Mouse (Mus musculus): ENCODE data around the gene Cdcp1. TPM values are rescaled to one million over a fixed set of nuclear protein-coding genes. Genes with fewer than 3 reads are reported as not detected.

Gene Cdcp1
- polyA plus RNA-seq, 1 experiment from 2014 or later: 0.21 TPM

DNA sequence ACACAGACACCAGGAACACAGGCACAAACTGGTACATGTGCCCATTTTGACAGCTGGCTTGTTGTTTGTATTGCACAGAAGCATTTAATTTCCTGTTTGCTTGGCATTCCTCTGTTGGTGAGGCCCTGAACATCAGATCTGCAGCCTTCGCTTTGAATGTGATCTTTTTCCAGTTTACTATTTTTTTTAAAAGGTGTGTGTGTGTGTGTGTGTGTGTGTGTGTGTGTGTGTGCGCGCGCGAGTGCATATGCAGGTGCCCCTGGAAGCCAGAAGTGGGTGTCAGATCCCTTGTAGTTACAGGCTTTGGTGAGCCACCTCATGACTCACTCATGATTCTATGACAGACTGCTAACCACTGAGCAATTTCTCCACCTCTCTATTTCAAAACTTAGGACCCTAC lies 24.4 kb upstream of the Cdcp1 start:
- no peak for ATAC-seq (ENCODE audit: low FRiP score, low read depth)
- no peak overlapping the region for H3K4me3 ChIP-seq
- H3K4me2 ChIP-seq: no peak overlapping the region

DNA sequence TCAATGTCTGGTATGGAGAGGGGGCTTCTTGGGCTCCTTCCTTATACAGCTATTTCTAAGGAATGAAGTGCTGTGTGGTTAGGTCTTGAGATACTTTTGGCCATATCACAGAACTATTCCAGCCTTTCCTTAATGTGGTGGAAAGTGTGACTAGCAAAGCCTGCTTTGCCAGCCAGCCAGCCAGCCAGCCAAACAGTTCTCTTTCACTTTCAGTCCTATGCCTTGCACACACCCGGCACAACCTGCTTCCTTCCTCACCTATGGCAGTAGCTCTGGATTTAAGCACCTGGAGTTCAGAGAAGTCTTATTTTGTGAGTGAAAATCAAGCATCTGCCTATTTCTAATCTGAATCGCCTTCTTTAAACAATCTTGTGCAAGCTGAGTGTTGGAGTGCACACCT lies 23.8 kb upstream of the Cdcp1 start:
- peaks cover 7% of the 10 kb centered on the region for H3K4me1 ChIP-seq (replicated peaks)
- H3K27ac ChIP-seq (replicated peaks): no peak overlapping the region
- H3K4me2 ChIP-seq: no peak overlapping the region
- no peaks in the 10 kb centered on the region for H3K9me3 ChIP-seq
- H3K27me3 ChIP-seq: no peaks in the 10 kb centered on the region
- no peaks in the 10 kb centered on the region for H3K36me3 ChIP-seq
- WGBS: 73% methylated on average over 2 of the region's 2 CpGs
- H3K9ac ChIP-seq: no peak overlapping the region
- H3K4me3 ChIP-seq: no peak overlapping the region
- ATAC-seq (ENCODE audit: low FRiP score, low read depth): no peak

More for the DNA sequence above, 24.4 kb upstream of the Cdcp1 start:
- Histone ChIP-seq H3K4me1 (replicated peaks) (peaks cover 7% of the 10 kb centered on the region), H3K9ac (no peak overlapping the region), H3K9me3 (no peaks in the 10 kb centered on the region), H3K27me3 (no peaks in the 10 kb centered on the region), H3K27ac (replicated peaks) (no peak overlapping the region), H3K36me3 (no peaks in the 10 kb centered on the region)
- WGBS: 95% methylated on average over 5 of the region's 5 CpGs

DNA sequence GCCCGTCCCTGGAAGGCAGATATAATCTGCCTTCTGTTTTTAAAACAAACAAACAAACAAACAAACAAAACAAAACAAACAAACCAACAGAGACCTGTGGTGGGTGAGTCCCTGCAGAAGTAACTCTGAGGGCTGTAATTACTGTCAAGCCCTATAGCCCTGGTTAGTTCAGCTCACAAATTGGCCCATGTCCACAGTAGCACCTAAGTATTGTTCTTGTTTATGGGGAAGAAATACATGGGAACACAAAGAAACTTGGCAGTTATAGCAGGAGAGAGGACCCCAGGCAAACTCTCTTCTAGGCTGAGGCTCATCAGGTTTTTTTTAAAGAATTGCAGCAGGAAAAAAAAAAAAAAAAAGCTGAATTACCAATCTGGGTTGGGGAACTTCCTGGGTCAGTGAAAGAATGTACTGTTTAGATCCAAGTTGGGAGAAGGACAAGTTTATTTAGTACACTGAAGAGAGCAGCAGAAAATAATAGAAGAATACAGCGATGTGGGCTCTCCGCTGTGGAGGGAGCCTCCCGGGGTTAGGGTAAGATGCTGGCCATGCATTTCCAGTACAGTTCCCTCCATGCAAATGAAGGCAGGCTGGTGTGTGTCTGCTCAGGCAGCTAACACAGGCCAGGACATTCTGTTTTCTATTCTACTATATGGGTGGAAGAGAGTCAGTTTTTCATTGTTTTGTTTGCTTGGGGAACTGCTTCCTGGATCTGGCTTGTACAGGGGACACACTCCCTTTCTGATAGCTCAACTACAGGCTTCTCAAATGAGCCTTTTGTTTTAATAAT lies 22.6 kb upstream of the Cdcp1 start:
- H3K9ac ChIP-seq: no peak overlapping the region
- peaks cover 7% of the 10 kb centered on the region for H3K4me1 ChIP-seq (replicated peaks)
- no peak overlapping the region for H3K4me2 ChIP-seq
- WGBS: 32% methylated on average over 4 of the region's 4 CpGs
- no peak for ATAC-seq (ENCODE audit: low FRiP score, low read depth)
- H3K9me3 ChIP-seq: no peaks in the 10 kb centered on the region
- no peaks in the 10 kb centered on the region for H3K36me3 ChIP-seq
- peak overlapping the region; percentile 58 for H3K27ac ChIP-seq (replicated peaks)
- H3K27me3 ChIP-seq: no peaks in the 10 kb centered on the region
- no peak overlapping the region for H3K4me3 ChIP-seq

DNA sequence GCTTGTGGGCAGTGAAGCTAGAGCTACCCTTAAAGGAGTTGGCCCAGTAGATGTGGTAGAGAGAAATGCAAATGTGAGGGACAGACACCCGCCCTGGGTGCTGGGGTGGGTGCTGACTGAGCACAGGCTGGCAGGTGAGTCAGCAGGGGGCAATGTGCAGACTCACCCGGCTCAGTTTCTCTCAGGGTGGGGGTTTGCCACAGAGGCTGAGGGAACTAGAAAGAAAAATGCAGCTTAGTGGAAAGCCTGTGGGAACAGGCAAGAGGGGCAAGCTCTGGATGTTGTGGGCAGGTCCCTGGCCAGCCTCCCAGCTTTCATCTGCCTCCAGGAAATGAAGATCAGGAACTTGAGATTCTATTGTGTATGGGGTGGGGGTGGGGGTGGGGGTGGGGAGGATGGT lies 21.9 kb upstream of the Cdcp1 start:
- no peaks in the 10 kb centered on the region for H3K27me3 ChIP-seq
- no peaks in the 10 kb centered on the region for H3K36me3 ChIP-seq
- H3K4me3 ChIP-seq: no peak overlapping the region
- peaks cover 7% of the 10 kb centered on the region for H3K4me1 ChIP-seq (replicated peaks)
- ATAC-seq (ENCODE audit: low FRiP score, low read depth): no peak
- WGBS: 42% methylated on average over 2 of the region's 2 CpGs
- no peak overlapping the region for H3K9ac ChIP-seq
- H3K9me3 ChIP-seq: no peaks in the 10 kb centered on the region
- H3K4me2 ChIP-seq: no peak overlapping the region
- peak overlapping the region; percentile 55; the same call in 1 of the 2 replicates for H3K27ac ChIP-seq (replicated peaks)

DNA sequence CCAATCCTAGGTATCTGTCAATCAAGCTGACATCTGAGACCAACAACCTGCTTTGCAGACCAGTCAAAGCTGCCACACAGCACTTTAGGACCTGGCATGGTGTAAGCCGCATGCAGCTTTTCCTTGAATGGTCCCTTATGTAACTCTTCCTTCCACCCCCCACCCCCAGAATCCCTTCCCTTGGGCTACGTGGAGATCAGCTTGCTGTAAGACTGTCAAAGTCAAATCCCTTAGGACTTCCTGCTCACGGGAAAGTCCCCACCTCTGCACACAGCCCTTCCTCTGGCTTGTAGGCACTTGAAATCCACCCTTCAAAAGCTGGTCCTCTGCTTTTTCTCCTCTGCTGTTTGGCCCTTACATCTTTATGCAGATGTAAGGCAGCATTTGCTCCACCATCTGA lies 19.8 kb upstream of the Cdcp1 start:
- H3K27me3 ChIP-seq: no peaks in the 10 kb centered on the region
- no peaks in the 10 kb centered on the region for H3K36me3 ChIP-seq
- no peaks in the 10 kb centered on the region for H3K9me3 ChIP-seq
- H3K4me2 ChIP-seq: no peak overlapping the region
- no peak overlapping the region for H3K9ac ChIP-seq
- peaks cover 7% of the 10 kb centered on the region for H3K4me1 ChIP-seq (replicated peaks)
- no peak overlapping the region for H3K4me3 ChIP-seq
- 65% methylated on average over 3 of the region's 3 CpGs for WGBS
- no peak overlapping the region for H3K27ac ChIP-seq (replicated peaks)
- ATAC-seq (ENCODE audit: low FRiP score, low read depth): no peak

DNA sequence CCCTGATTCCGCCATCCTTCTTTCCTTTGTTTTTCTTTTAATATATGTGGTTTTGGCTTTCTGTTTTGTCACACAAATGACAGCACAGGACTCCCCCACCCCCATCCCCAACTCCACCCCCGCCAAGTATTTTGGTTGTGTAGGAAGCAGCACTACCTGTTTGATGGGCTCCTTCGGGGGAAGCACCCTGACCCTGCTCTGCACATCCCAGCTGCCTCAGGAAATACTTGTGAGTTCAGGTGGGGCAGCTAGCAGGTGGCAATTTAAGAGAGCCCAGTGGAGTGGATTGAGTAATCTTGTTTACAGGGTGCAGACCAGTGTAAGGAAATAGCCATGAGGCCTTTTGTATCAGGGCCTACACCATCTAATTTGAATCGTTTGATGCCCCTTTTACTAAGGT lies 14.0 kb upstream of the Cdcp1 start:
- H3K4me1 ChIP-seq (replicated peaks): no peaks in the 10 kb centered on the region
- H3K36me3 ChIP-seq: no peaks in the 10 kb centered on the region
- H3K9me3 ChIP-seq: no peaks in the 10 kb centered on the region
- no peak overlapping the region for H3K27ac ChIP-seq (replicated peaks)
- no peak overlapping the region for H3K4me2 ChIP-seq
- 77% methylated on average over 4 of the region's 4 CpGs for WGBS
- no peak for ATAC-seq (ENCODE audit: low FRiP score, low read depth)
- no peaks in the 10 kb centered on the region for H3K27me3 ChIP-seq
- H3K9ac ChIP-seq: no peak overlapping the region
- no peak overlapping the region for H3K4me3 ChIP-seq

DNA sequence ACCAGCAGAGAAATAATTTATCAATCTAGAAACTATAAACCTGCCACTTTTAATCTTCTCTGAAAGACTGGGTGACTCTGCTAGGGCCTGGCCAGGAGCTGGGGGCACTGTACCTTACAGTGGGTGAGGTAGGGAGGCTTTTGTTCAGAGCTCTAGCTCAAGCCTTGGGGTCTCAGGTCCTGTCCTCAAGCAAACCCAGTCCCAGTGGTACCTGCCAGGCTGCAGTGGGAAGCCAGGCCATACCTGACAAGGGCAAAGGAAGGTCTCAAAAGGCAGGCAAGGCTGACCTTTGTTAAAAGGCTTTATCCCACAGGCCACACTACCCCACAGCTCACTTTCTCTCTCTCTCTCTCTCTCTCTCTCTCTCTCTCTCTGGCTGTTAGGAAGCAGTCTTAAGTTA lies 12.8 kb upstream of the Cdcp1 start:
- Histone ChIP-seq H3K27ac (replicated peaks) (no peak overlapping the region), H3K4me3 (no peak overlapping the region), H3K27me3 (no peaks in the 10 kb centered on the region), H3K4me2 (no peak overlapping the region), H3K9me3 (no peaks in the 10 kb centered on the region), H3K36me3 (no peaks in the 10 kb centered on the region), H3K4me1 (replicated peaks) (no peaks in the 10 kb centered on the region), H3K9ac (no peak overlapping the region)
- ATAC-seq (ENCODE audit: low FRiP score, low read depth): no peak

DNA sequence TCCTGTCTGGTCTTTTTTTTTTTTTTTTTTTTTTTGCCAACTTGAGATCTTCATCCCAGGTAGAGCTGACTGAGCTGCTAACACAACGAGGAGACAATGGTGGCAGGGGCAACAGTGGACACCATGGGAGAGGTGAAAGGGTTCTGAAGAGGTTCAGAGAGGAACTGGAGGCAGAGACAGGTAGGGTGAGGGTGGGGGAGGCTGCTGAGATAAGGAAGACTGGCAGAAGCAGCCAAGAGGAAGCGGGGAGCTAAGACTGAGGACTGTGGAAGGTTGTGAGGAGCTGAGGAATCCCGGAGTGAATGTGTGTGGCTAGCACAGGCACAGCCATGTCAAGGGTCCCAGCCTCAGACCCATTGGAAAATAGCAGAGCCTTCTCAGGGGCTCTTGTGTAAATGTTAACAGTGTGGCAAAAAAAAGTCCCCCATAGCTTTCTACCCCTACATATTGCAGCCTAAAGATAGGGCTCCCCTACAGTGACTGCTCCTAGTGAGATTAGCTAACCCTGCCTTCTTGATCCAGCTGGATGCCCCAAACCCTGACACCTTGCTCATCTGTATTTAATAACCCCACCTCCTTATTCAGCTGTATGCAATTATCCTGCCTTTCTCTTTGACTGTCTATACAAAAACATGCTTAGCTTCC lies 11.4 kb upstream of the Cdcp1 start:
- H3K4me1 ChIP-seq (replicated peaks): no peaks in the 10 kb centered on the region
- no peak overlapping the region for H3K4me2 ChIP-seq
- no peaks in the 10 kb centered on the region for H3K27me3 ChIP-seq
- no peaks in the 10 kb centered on the region for H3K9me3 ChIP-seq
- H3K9ac ChIP-seq: no peak overlapping the region
- WGBS: 86% methylated on average over 3 of the region's 3 CpGs
- H3K36me3 ChIP-seq: no peaks in the 10 kb centered on the region
- H3K27ac ChIP-seq (replicated peaks): no peak overlapping the region
- H3K4me3 ChIP-seq: no peak overlapping the region
- ATAC-seq (ENCODE audit: low FRiP score, low read depth): no peak

DNA sequence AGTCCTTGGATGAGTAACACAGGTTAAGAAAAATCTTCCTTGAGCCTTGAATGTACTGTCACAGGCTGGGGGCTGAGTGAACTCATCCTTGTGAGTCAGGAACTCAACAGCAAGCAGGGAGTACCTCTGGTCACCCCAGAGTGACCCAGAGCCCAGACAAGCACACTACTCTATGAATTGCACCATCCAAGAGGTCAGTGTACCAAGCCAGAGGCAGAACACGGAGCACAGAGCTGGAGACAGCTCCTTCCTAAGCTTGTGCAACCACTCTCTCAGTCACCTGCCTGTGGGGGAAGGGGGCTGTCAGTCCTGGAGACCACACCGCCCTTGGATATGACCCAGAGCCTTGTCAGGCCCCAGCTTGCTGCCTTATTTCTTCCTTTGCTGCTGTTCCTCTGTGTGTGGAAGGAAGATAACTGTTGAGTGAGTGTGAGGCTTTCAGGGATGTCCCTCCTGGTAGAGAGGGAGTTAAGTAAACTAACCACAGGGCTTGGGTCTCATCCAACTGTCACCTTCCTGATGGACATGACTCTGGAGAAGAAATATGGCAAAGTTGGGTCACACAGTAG lies 9.1 kb upstream of the Cdcp1 start:
- H3K4me3 ChIP-seq: no peak overlapping the region

DNA sequence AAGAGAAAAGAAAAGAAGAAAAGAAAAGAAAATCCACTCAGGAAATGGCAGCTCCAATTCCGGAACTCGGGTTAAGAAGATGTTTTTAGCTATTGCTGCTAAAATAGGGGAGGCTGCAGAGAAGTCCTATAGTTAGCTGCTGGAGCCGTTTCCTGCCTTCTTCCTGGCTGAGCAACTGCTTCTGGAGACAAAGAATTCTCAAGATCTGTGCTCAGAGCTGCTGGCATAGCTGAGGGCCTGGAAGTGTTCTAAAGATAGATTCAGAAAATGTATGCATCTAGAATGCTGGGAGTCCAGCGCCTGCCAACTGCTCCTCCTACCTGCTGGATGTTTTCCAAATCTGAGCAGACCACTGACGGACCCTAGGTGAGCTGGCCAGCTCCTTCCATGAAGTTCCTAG lies 4.0 kb upstream of the Cdcp1 start:
- H3K4me3 ChIP-seq: no peak overlapping the region
- no peak overlapping the region for H3K4me2 ChIP-seq
- 71% methylated on average over 5 of the region's 5 CpGs for WGBS
- no peak for ATAC-seq (ENCODE audit: low FRiP score, low read depth)
- H3K27ac ChIP-seq (replicated peaks): 0 out of 2 replicates have a peak overlapping the region, but pooled peaks have one; percentile 21
- no peaks in the 10 kb centered on the region for H3K36me3 ChIP-seq
- no peaks in the 10 kb centered on the region for H3K9me3 ChIP-seq
- peaks cover 8% of the 10 kb centered on the region; the same call in 1 of the 2 replicates for H3K4me1 ChIP-seq (replicated peaks)
- H3K9ac ChIP-seq: no peak overlapping the region
- peaks cover 17% of the 10 kb centered on the region for H3K27me3 ChIP-seq

More for the DNA sequence above, 9.1 kb upstream of the Cdcp1 start:
- H3K36me3 ChIP-seq: no peaks in the 10 kb centered on the region
- H3K9me3 ChIP-seq: no peaks in the 10 kb centered on the region
- no peak for ATAC-seq (ENCODE audit: low FRiP score, low read depth)
- WGBS: 72% methylated on average over 2 of the region's 2 CpGs
- H3K9ac ChIP-seq: no peak overlapping the region
- no peak overlapping the region for H3K4me2 ChIP-seq
- no peaks in the 10 kb centered on the region for H3K4me1 ChIP-seq (replicated peaks)
- no peak overlapping the region for H3K27ac ChIP-seq (replicated peaks)
- no peaks in the 10 kb centered on the region for H3K27me3 ChIP-seq

DNA sequence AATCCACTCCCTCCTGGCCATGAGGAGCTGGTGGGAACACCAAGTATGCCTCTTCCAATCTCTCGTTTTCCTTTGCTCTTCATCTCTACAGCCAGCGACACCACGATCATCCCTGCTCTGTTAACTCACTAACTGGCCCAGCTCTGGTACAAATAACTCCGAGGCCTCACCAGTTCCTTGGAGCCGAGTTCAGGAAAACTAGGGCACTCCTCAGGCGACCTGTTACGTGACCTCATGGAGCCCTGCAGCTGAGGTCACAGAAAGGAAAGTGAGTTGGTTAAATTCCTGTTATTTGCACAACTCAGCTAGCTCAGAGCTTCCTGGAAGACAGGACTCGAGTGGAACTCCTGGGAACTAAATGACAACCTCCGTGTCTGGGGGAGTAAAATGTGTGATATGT lies 2.5 kb downstream of the Cdcp1 start:
- no peak overlapping the region for H3K4me3 ChIP-seq
- H3K4me1 ChIP-seq (replicated peaks): peaks cover 8% of the 10 kb centered on the region; the same call in 1 of the 2 replicates
- H3K9me3 ChIP-seq: no peaks in the 10 kb centered on the region
- no peak overlapping the region for H3K9ac ChIP-seq
- H3K4me2 ChIP-seq: no peak overlapping the region
- peaks cover 19% of the 10 kb centered on the region for H3K27me3 ChIP-seq
- no peaks in the 10 kb centered on the region for H3K36me3 ChIP-seq
- WGBS: 78% methylated on average over 9 of the region's 9 CpGs
- H3K27ac ChIP-seq (replicated peaks): no peak overlapping the region
- ATAC-seq (ENCODE audit: low FRiP score, low read depth): no peak

DNA sequence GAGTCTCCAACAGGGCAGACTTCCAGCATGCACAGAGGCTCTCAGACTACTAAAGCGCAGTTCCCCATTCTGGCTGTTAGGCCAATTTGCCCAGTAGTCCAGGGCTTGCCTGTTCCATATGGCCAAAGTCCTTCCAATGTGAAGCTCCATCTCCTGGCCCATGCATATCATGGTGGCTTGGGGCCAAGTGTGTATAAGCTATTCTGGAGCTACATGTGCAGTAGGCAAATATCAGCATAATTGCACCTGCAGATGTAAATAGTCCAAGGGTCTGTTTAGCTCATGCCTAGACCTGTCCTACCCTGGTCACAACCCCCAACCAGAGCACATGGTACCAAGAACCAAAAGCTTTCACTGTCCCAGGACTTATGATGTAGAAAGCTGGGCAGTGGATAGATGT lies 7.9 kb downstream of the Cdcp1 start:
- H3K9me3 ChIP-seq: no peaks in the 10 kb centered on the region
- H3K36me3 ChIP-seq: no peaks in the 10 kb centered on the region
- no peak overlapping the region for H3K4me3 ChIP-seq
- WGBS: 100% methylated on average over 1 of the region's 1 CpGs
- H3K27me3 ChIP-seq: no peaks in the 10 kb centered on the region
- no peaks in the 10 kb centered on the region for H3K4me1 ChIP-seq (replicated peaks)
- ATAC-seq (ENCODE audit: low FRiP score, low read depth): no peak
- H3K27ac ChIP-seq (replicated peaks): no peak overlapping the region
- H3K4me2 ChIP-seq: no peak overlapping the region
- no peak overlapping the region for H3K9ac ChIP-seq
